Mouse (Mus musculus) heart, postnatal 25 days (tissue): ENCODE data around the gene Trappc3. TPM values are rescaled to one million over a fixed set of nuclear protein-coding genes. Genes with fewer than 3 reads are reported as not detected.

Source experiments
- total RNA-seq, 2 experiments: library from RNA; stranded (reverse); gene quantifications; 2 replicates each; pipeline ENCODE4 v1.2.3; 2021

Trappc3 gene
- total RNA-seq, 2 experiments from 2014 or later = 43.2 to 47.1 TPM

Other genes with a start within 250 kb of the Trappc3 start
- under 1 TPM; 0.84 to 0.91 TPM for gene Csf3r, start 237.8 kb upstream of the Trappc3 start, total RNA-seq
- 10 to 100 TPM; 81.2 to 83.1 TPM for gene Mrps15, start 215.4 kb upstream of the Trappc3 start, total RNA-seq
- 1 to 10 TPM; 1.1 to 1.7 TPM for gene Oscp1, start 203.8 kb upstream of the Trappc3 start, total RNA-seq
- 10 to 100 TPM; 10.7 to 12.1 TPM for gene Lsm10, start 165.7 kb upstream of the Trappc3 start, total RNA-seq
- gene Stk40, start 158.4 kb upstream of the Trappc3 start, total RNA-seq = 10 to 100 TPM; 37.6 to 38.7 TPM
- gene Eva1b, start 114.6 kb upstream of the Trappc3 start, total RNA-seq = 10 to 100 TPM; 15.2 to 17.6 TPM
- gene Sh3d21, start 98.8 kb upstream of the Trappc3 start, total RNA-seq = 1 to 10 TPM; 1.9 to 3.1 TPM
- gene Thrap3, start 59.6 kb upstream of the Trappc3 start, total RNA-seq = 100 to 1,000 TPM; 108 to 111 TPM
- gene Map7d1, start 6.0 kb upstream of the Trappc3 start, total RNA-seq = 100 to 1,000 TPM; 255 to 285 TPM
- under 1 TPM; 0.75 to 0.81 TPM for gene Col8a2, start 24.5 kb downstream of the Trappc3 start, total RNA-seq
- gene Adprhl2, start 59.4 kb downstream of the Trappc3 start, total RNA-seq = 10 to 100 TPM; 11.4 to 11.9 TPM
- gene Tekt2, start 63.4 kb downstream of the Trappc3 start, total RNA-seq = under 1 TPM; 0.28 to 0.44 TPM
- gene Ago3, start 167.2 kb downstream of the Trappc3 start, total RNA-seq = 10 to 100 TPM; 13.4 to 14.0 TPM
- gene Ago1, start 206.3 kb downstream of the Trappc3 start, total RNA-seq = 10 to 100 TPM; 10.7 to 12.3 TPM